Mouse (Mus musculus) spleen, adult 2 months (tissue): Measurements from ENCODE around the gene Topbp1.

Experiments
- CTCF ChIP-seq: fragments of 200-500 bp; IDR thresholded peaks from 2 replicates; pipeline ENCODE4 v1.5.1; 2011; ENCODE audit warnings: mild to moderate bottlenecking, inconsistent platforms; ENCODE audit not compliant: insufficient read depth, insufficient read length, insufficient replicate concordance; ENCODE audit errors: extremely low read depth
- POLR2A ChIP-seq: fragments of 200-500 bp; IDR thresholded peaks from 2 replicates; pipeline ENCODE4 v1.6.1; 2011; ENCODE audit warnings: low read depth, low read length, inconsistent platforms

GRCm38 (mm10) chr9:103324678-103325077 lies 19.7 kb downstream of the Topbp1 start:
- TF ChIP-seq POLR2A (no peak), CTCF (no peak)
